Mouse (Mus musculus) lung, embryonic 15.5 days (tissue): ENCODE measurements around the gene Habp4. TPM values are rescaled to one million over a fixed set of nuclear protein-coding genes. Genes with fewer than 3 reads are reported as not detected.

Experiments
- ATAC-seq: fragments of 200-750 bp; cut with Nextera tagmentation; 2 replicates; pipeline ENCODE4 v1.8.0; 2017; ENCODE audit warnings: moderate number of reproducible peaks, borderline replicate concordance; ENCODE audit not compliant: low FRiP score, low TSS enrichment; ENCODE audit errors: extremely low read depth
- H3K27ac ChIP-seq: fragments of 300-500 bp; sonication (generic); 2 replicates; pipeline ENCODE4 v1.5.1; 2015; ENCODE audit warnings: moderate library complexity, mild to moderate bottlenecking, inconsistent platforms
- H3K27me3 ChIP-seq: fragments of 300-500 bp; sonication (generic); 2 replicates; pipeline ENCODE4 v1.6.1; 2015; ENCODE audit warnings: inconsistent platforms
- H3K36me3 ChIP-seq: fragments of 300-500 bp; sonication (generic); 2 replicates; pipeline ENCODE4 v1.6.1; 2015; ENCODE audit warnings: inconsistent platforms
- H3K4me1 ChIP-seq: fragments of 300-500 bp; sonication (generic); 2 replicates; pipeline ENCODE4 v1.6.1; 2015; ENCODE audit warnings: inconsistent platforms
- H3K4me2 ChIP-seq: fragments of 300-500 bp; sonication (generic); 2 replicates; pipeline ENCODE4 v1.6.1; 2015; ENCODE audit warnings: inconsistent platforms, mild to moderate bottlenecking, moderate library complexity
- H3K4me3 ChIP-seq: fragments of 300-500 bp; sonication (generic); 2 replicates; pipeline ENCODE4 v1.5.1; 2015; ENCODE audit warnings: mild to moderate bottlenecking, inconsistent platforms
- H3K9ac ChIP-seq: fragments of 300-500 bp; sonication (generic); 2 replicates; pipeline ENCODE4 v1.6.1; 2015; ENCODE audit warnings: inconsistent platforms
- H3K9me3 ChIP-seq: fragments of 300-500 bp; sonication (generic); 2 replicates; pipeline ENCODE4 v1.6.1; 2016; ENCODE audit warnings: inconsistent platforms
- WGBS: fragments of 180-500 bp; shearing (Covaris S2); methylation state at CpG from one replicate; pipeline ENCODE4 v1.1.7; 2015; 5-methylcytosine and 5-hydroxymethylcytosine counted together
- polyA plus RNA-seq: library from polyadenylated mRNA; unstranded; fragments of >200 nt; fragmentation: Nextera tagmentation; extraction: Ambion mirVana; gene quantifications from 2 replicates; pipeline ENCODE4 v1.2.1, GENCODE M21; 2015

Habp4 gene
- polyA plus RNA-seq, 1 experiment from 2014 or later = 22.2 TPM

GRCm38 (mm10) chr13:64180300-64180699 lies 18.7 kb downstream of the Habp4 start:
- Histone ChIP-seq H3K27me3 (no peaks in the 10 kb centered on the region), H3K4me1 (0 out of 2 replicates have a peak, but pooled peaks cover 5% of the 10 kb centered on the region), H3K9me3 (no peaks in the 10 kb centered on the region), H3K9ac (no peak overlapping the region), H3K4me3 (no peak overlapping the region), H3K4me2 (no peak overlapping the region), H3K36me3 (peaks cover 14% of the 10 kb centered on the region), H3K27ac (no peak overlapping the region)
- no peak for ATAC-seq
- 81% methylated on average over 4 of the region's 4 CpGs for WGBS

GRCm38 (mm10) chr13:64180888-64181287 lies 19.3 kb downstream of the Habp4 start:
- no peak overlapping the region for H3K4me3 ChIP-seq
- peaks cover 15% of the 10 kb centered on the region for H3K36me3 ChIP-seq
- 66% methylated on average over 3 of the region's 3 CpGs for WGBS
- no peak for ATAC-seq
- no peak overlapping the region for H3K27ac ChIP-seq
- no peaks in the 10 kb centered on the region for H3K27me3 ChIP-seq
- 0 out of 2 replicates have a peak, but pooled peaks cover 5% of the 10 kb centered on the region for H3K4me1 ChIP-seq
- no peak overlapping the region for H3K9ac ChIP-seq
- no peak overlapping the region for H3K4me2 ChIP-seq
- H3K9me3 ChIP-seq = no peaks in the 10 kb centered on the region

- 88% methylated on average over 2 of the region's 2 CpGs for WGBS
- no peak overlapping the region for H3K27ac ChIP-seq
- no peak overlapping the region for H3K4me3 ChIP-seq
- H3K9me3 ChIP-seq = no peaks in the 10 kb centered on the region
- H3K4me2 ChIP-seq = no peak overlapping the region
- H3K27me3 ChIP-seq = no peaks in the 10 kb centered on the region
- no peak for ATAC-seq
- no peak overlapping the region for H3K9ac ChIP-seq
- 0 out of 2 replicates have a peak, but pooled peaks cover 5% of the 10 kb centered on the region for H3K4me1 ChIP-seq
- H3K36me3 ChIP-seq = peaks cover 18% of the 10 kb centered on the region
Observed at GRCm38 (mm10) chr13:64182091-64182490, 20.5 kb downstream of the Habp4 start.

GRCm38 (mm10) chr13:64183583-64183982 lies 22.0 kb downstream of the Habp4 start:
- 76% methylated on average over 4 of the region's 4 CpGs for WGBS
- no peak overlapping the region for H3K4me2 ChIP-seq
- no peak overlapping the region for H3K27ac ChIP-seq
- no peak overlapping the region for H3K4me3 ChIP-seq
- no peak for ATAC-seq
- 0 out of 2 replicates have a peak, but pooled peaks cover under 1% of the 10 kb centered on the region for H3K4me1 ChIP-seq
- H3K27me3 ChIP-seq = no peaks in the 10 kb centered on the region
- H3K9ac ChIP-seq = no peak overlapping the region
- H3K9me3 ChIP-seq = no peaks in the 10 kb centered on the region
- peaks cover 14% of the 10 kb centered on the region for H3K36me3 ChIP-seq

DNA sequence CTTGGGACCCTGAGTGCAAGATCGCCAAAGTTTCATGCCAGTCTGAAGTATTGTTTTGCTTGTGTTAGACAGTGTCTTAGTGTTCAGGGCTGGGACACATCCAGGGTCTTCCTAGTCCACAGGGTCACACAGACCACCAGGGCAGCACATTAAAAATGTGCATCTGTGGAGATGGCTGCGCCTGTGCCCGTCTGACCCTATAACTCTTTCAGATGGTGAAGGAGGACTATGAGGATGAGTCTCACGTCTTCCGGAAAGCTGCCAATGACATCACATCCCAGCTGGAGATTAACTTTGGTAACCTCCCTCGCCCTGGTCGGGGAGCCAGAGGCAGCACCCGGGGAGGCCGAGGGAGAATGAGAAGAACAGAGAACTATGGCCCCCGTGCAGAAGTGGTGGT lies 22.7 kb downstream of the Habp4 start:
- no peak for ATAC-seq
- H3K27me3 ChIP-seq = no peaks in the 10 kb centered on the region
- 71% methylated on average over 10 of the region's 10 CpGs for WGBS
- H3K9ac ChIP-seq = no peak overlapping the region
- no peaks in the 10 kb centered on the region for H3K9me3 ChIP-seq
- H3K27ac ChIP-seq = no peak overlapping the region
- H3K4me3 ChIP-seq = no peak overlapping the region
- H3K4me2 ChIP-seq = no peak overlapping the region
- H3K36me3 ChIP-seq = peaks cover 14% of the 10 kb centered on the region
- H3K4me1 ChIP-seq = no peaks in the 10 kb centered on the region

GRCm38 (mm10) chr13:64185176-64185575 lies 23.6 kb downstream of the Habp4 start:
- no peak overlapping the region for H3K9ac ChIP-seq
- WGBS = 79% methylated on average over 7 of the region's 7 CpGs
- no peaks in the 10 kb centered on the region for H3K4me1 ChIP-seq
- H3K27ac ChIP-seq = no peak overlapping the region
- no peak overlapping the region for H3K4me2 ChIP-seq
- H3K27me3 ChIP-seq = no peaks in the 10 kb centered on the region
- no peaks in the 10 kb centered on the region for H3K9me3 ChIP-seq
- no peak overlapping the region for H3K4me3 ChIP-seq
- no peak for ATAC-seq
- peaks cover 14% of the 10 kb centered on the region for H3K36me3 ChIP-seq

DNA sequence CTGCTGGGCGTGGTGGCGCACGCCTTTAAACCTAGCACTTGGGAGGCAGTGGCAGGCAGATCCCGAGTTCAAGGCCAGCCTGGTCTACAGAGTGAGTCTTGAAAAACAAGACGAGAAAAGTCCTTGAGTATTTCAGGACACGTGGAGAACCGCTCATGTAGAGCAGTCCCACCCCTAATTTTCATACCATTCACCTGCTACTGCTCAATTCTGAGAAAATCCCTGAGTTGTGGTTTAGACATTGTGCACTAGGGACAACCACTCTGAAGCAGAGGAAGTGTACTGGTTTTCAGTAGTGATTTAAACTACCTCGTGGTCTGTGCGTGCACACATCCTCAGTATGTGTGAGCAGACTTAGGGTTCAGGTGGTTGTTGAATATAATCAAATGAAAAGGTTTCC lies 24.0 kb downstream of the Habp4 start:
- Histone ChIP-seq H3K27ac (no peak overlapping the region), H3K4me1 (no peaks in the 10 kb centered on the region), H3K9ac (no peak overlapping the region), H3K36me3 (peaks cover 13% of the 10 kb centered on the region), H3K9me3 (no peaks in the 10 kb centered on the region), H3K4me3 (no peak overlapping the region), H3K4me2 (no peak overlapping the region), H3K27me3 (no peaks in the 10 kb centered on the region)
- no peak for ATAC-seq
- 84% methylated on average over 9 of the region's 9 CpGs for WGBS

DNA sequence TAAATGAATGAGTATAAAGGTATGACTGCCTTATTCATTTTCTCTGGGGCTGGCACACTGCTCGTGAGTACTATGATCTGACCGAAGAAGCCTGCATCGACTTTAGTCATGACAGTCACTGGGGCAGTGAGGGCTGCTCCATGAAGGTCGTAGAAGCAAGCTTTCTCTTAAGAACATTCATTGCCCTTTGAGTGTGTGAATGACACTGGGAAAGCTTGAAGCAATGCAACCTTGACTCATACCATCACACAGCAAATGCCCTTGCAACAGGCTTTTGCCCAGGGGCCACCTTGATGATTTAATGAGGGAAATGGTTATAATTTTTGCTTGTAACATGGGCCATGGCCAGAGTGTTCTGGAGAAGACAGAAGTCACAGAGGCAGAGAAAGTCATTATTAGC lies 24.9 kb downstream of the Habp4 start:
- H3K36me3 ChIP-seq = peaks cover 11% of the 10 kb centered on the region
- no peaks in the 10 kb centered on the region for H3K4me1 ChIP-seq
- no peak overlapping the region for H3K9ac ChIP-seq
- no peak overlapping the region for H3K27ac ChIP-seq
- WGBS = 88% methylated on average over 4 of the region's 4 CpGs
- no peaks in the 10 kb centered on the region for H3K9me3 ChIP-seq
- H3K4me3 ChIP-seq = no peak overlapping the region
- H3K4me2 ChIP-seq = no peak overlapping the region
- no peak for ATAC-seq
- no peaks in the 10 kb centered on the region for H3K27me3 ChIP-seq

- no peaks in the 10 kb centered on the region for H3K9me3 ChIP-seq
- no peak overlapping the region for H3K4me3 ChIP-seq
- H3K27ac ChIP-seq = no peak overlapping the region
- H3K4me2 ChIP-seq = no peak overlapping the region
- H3K4me1 ChIP-seq = no peaks in the 10 kb centered on the region
- no peak overlapping the region for H3K9ac ChIP-seq
- H3K27me3 ChIP-seq = no peaks in the 10 kb centered on the region
- peaks cover 11% of the 10 kb centered on the region for H3K36me3 ChIP-seq
- ATAC-seq = no peak; the same call in 1 of the 2 replicates
Observed at GRCm38 (mm10) chr13:64187065-64187464, 25.4 kb downstream of the Habp4 start.

- no peak overlapping the region for H3K4me3 ChIP-seq
- H3K9ac ChIP-seq = no peak overlapping the region
- H3K4me2 ChIP-seq = no peak overlapping the region
- H3K4me1 ChIP-seq = no peaks in the 10 kb centered on the region
- no peaks in the 10 kb centered on the region for H3K27me3 ChIP-seq
- no peak overlapping the region for H3K27ac ChIP-seq
- no peak for ATAC-seq
- no peaks in the 10 kb centered on the region for H3K9me3 ChIP-seq
- H3K36me3 ChIP-seq = no peaks in the 10 kb centered on the region
- WGBS = 63% methylated on average over 6 of the region's 6 CpGs
Observed at GRCm38 (mm10) chr13:64197899-64198298, 36.3 kb downstream of the Habp4 start.

GRCm38 (mm10) chr13:64198310-64198709 lies 36.7 kb downstream of the Habp4 start:
- H3K4me1 ChIP-seq = no peaks in the 10 kb centered on the region
- H3K27me3 ChIP-seq = no peaks in the 10 kb centered on the region
- ATAC-seq = no peak
- no peak overlapping the region for H3K4me3 ChIP-seq
- H3K9me3 ChIP-seq = no peaks in the 10 kb centered on the region
- no peaks in the 10 kb centered on the region for H3K36me3 ChIP-seq
- no peak overlapping the region for H3K9ac ChIP-seq
- H3K27ac ChIP-seq = no peak overlapping the region
- 84% methylated on average over 4 of the region's 4 CpGs for WGBS
- no peak overlapping the region for H3K4me2 ChIP-seq

DNA sequence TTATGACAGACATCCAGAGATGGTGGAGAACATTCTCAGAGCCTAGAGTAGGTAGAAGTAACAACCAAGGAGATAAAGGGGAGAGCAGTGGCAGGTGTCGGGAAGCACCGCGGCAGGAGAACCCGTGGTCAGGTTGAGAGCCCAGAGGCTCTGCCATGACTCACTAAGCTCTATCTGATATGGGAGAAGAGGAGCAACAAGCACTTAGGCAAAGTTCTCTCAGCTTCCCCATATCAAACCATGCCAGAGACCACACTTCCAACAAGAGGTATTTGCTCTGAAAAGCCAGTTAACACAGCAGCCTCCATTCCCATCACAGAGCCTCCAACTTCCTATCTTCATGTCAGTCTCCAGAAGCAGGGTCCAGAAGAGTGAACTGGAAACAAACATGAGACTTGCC lies 39.3 kb downstream of the Habp4 start:
- Histone ChIP-seq H3K4me2 (no peak overlapping the region), H3K27ac (no peak overlapping the region), H3K9me3 (no peaks in the 10 kb centered on the region), H3K4me1 (no peaks in the 10 kb centered on the region), H3K4me3 (no peak overlapping the region), H3K27me3 (no peaks in the 10 kb centered on the region), H3K9ac (no peak overlapping the region), H3K36me3 (no peaks in the 10 kb centered on the region)
- no peak for ATAC-seq
- 91% methylated on average over 4 of the region's 4 CpGs for WGBS

GRCm38 (mm10) chr13:64204726-64205125 lies 43.1 kb downstream of the Habp4 start:
- ATAC-seq = no peak
- WGBS = 66% methylated on average over 2 of the region's 2 CpGs

More at GRCm38 (mm10) chr13:64204726-64205125, 43.1 kb downstream of the Habp4 start:
- H3K36me3 ChIP-seq = no peaks in the 10 kb centered on the region
- no peak overlapping the region for H3K4me3 ChIP-seq
- H3K9me3 ChIP-seq = no peaks in the 10 kb centered on the region
- H3K27me3 ChIP-seq = no peaks in the 10 kb centered on the region
- no peaks in the 10 kb centered on the region for H3K4me1 ChIP-seq
- no peak overlapping the region for H3K4me2 ChIP-seq
- H3K27ac ChIP-seq = no peak overlapping the region
- no peak overlapping the region for H3K9ac ChIP-seq
